Mouse (Mus musculus): ENCODE measurements at regions not wholly inside any gene's neighbourhood (a gene's known extent, or its start where the extent isn't known, plus 50 kb on each side); places are given as distances from the start of the nearest gene placed in this dataset.

- DNase-seq (ENCODE audit: low spot score) = peak; percentile 63
- intact Hi-C loops (cut with DNase I) = loop anchor here (2.0 kb wide), 4 partner anchors 31 to 243 kb away; no protein-coding TSS in a partner anchor
Measured at GRCm38 (mm10) chr8:126837318-126838025, 108.2 kb downstream of the Tomm20 start.

- no peak for DNase-seq (ENCODE audit: low spot score)
- intact Hi-C loops (cut with DNase I) = no loop called here
Measured at GRCm38 (mm10) chr8:126835554-126835953, 110.1 kb downstream of the Tomm20 start.

- peak; percentile 60 for DNase-seq (ENCODE audit: low spot score)
- intact Hi-C loops (cut with DNase I) = no loop called here
Measured at GRCm38 (mm10) chr8:126833471-126834453, 111.9 kb downstream of the Tomm20 start.

- intact Hi-C loops (cut with DNase I) = no loop called here
- DNase-seq (ENCODE audit: low spot score) = no peak
Measured at GRCm38 (mm10) chr8:126833006-126833405, 112.6 kb downstream of the Tomm20 start.

GRCm38 (mm10) chr8:126832163-126832978, 113.3 kb downstream of the Tomm20 start:
- DNase-seq (ENCODE audit: low spot score) = peak; percentile 61
- intact Hi-C loops (cut with DNase I) = no loop called here

GRCm38 (mm10) chr8:126831312-126832162, 114.1 kb downstream of the Tomm20 start:
- no peak for DNase-seq (ENCODE audit: low spot score)
- intact Hi-C loops (cut with DNase I) = no loop called here

- no peak for DNase-seq (ENCODE audit: low spot score)
- intact Hi-C loops (cut with DNase I) = no loop called here
Measured at GRCm38 (mm10) chr8:126830242-126830530, 115.5 kb downstream of the Tomm20 start.

- DNase-seq (ENCODE audit: low spot score) = no peak
- intact Hi-C loops (cut with DNase I) = no loop called here
Measured at GRCm38 (mm10) chr8:126829376-126830241, 116.0 kb downstream of the Tomm20 start.

GRCm38 (mm10) chr8:126827681-126828383, 117.8 kb downstream of the Tomm20 start:
- intact Hi-C loops (cut with DNase I) = no loop called here
- no peak for DNase-seq (ENCODE audit: low spot score)

GRCm38 (mm10) chr8:126826328-126827285, 119.0 kb downstream of the Tomm20 start:
- intact Hi-C loops (cut with DNase I) = no loop called here
- DNase-seq (ENCODE audit: low spot score) = peak; percentile 77

- DNase-seq (ENCODE audit: low spot score) = no peak
Measured at GRCm38 (mm10) chr8:126825877-126826276, 119.8 kb downstream of the Tomm20 start.

GRCm38 (mm10) chr8:126824575-126825208, 121.0 kb downstream of the Tomm20 start:
- intact Hi-C loops (cut with DNase I) = no loop called here
- DNase-seq (ENCODE audit: low spot score) = no peak

More at GRCm38 (mm10) chr8:126825877-126826276, 119.8 kb downstream of the Tomm20 start:
- intact Hi-C loops (cut with DNase I) = no loop called here

GRCm38 (mm10) chr8:126822269-126822668, 123.4 kb downstream of the Tomm20 start:
- no peak for DNase-seq (ENCODE audit: low spot score)
- intact Hi-C loops (cut with DNase I) = no loop called here

GRCm38 (mm10) chr8:126821279-126821678, 124.4 kb downstream of the Tomm20 start:
- intact Hi-C loops (cut with DNase I) = no loop called here
- DNase-seq (ENCODE audit: low spot score) = no peak

- intact Hi-C loops (cut with DNase I) = no loop called here
Measured at GRCm38 (mm10) chr8:126820502-126820901, 125.1 kb downstream of the Tomm20 start.

GRCm38 (mm10) chr8:126819261-126819660, 126.4 kb downstream of the Tomm20 start:
- intact Hi-C loops (cut with DNase I) = no loop called here
- DNase-seq (ENCODE audit: low spot score) = no peak

More at GRCm38 (mm10) chr8:126820502-126820901, 125.1 kb downstream of the Tomm20 start:
- DNase-seq (ENCODE audit: low spot score) = no peak

Measured in heart, postnatal 25 days (tissue).